Mouse (Mus musculus) spleen, adult 18-20 months (tissue): ENCODE data around the gene Reep3.
"Not testable (repeated sequence)": the region's sequence is repeated elsewhere in the genome, so short reads cannot be mapped to it uniquely, and the experiment has no call there.

ENCODE experiments used
- DNase-seq, 2 experiments: peaks; one replicate each; pipeline ENCODE4 v3.0.0; 2022; ENCODE audit warnings: mixed read lengths in 2 of 2

Reep3 gene

GRCm38 (mm10) chr10:67096621-67097436 is at the start of gene Reep3:
Gene Reep3 (minus strand): TSS chr10:67096945.
- DNase-seq = peak; percentile 76 to 81

- no peak for DNase-seq
Measured at GRCm38 (mm10) chr10:67145623-67146022, 48.9 kb upstream of the Reep3 start.

GRCm38 (mm10) chr10:67144269-67144668 is 47.5 kb upstream of the Reep3 start:
- no peak for DNase-seq

GRCm38 (mm10) chr10:67143661-67144060 is 46.9 kb upstream of the Reep3 start:
- DNase-seq = no peak

- no peak for DNase-seq
Measured at GRCm38 (mm10) chr10:67137437-67137836, 40.7 kb upstream of the Reep3 start.

GRCm38 (mm10) chr10:67134322-67134721 is 37.6 kb upstream of the Reep3 start:
- no peak for DNase-seq

- no peak for DNase-seq
Measured at GRCm38 (mm10) chr10:67131709-67132108, 35.0 kb upstream of the Reep3 start.

GRCm38 (mm10) chr10:67129531-67129930 is 32.8 kb upstream of the Reep3 start:
- DNase-seq = no peak

GRCm38 (mm10) chr10:67126859-67127758 is 30.4 kb upstream of the Reep3 start:
- peak; percentile 31 to 47 for DNase-seq

GRCm38 (mm10) chr10:67126061-67126858 is 29.5 kb upstream of the Reep3 start:
- peak in 1 of 2 experiments; percentile 24 for DNase-seq

- no peak for DNase-seq
Measured at GRCm38 (mm10) chr10:67124156-67124555, 27.4 kb upstream of the Reep3 start.

GRCm38 (mm10) chr10:67123756-67124155 is 27.0 kb upstream of the Reep3 start:
- DNase-seq = no peak

- DNase-seq = no peak
Measured at GRCm38 (mm10) chr10:67120640-67121039, 23.9 kb upstream of the Reep3 start.

- no peak for DNase-seq
Measured at GRCm38 (mm10) chr10:67120180-67120579, 23.4 kb upstream of the Reep3 start.

GRCm38 (mm10) chr10:67119291-67119690 is 22.5 kb upstream of the Reep3 start:
- DNase-seq = no peak

- DNase-seq = no peak
Measured at GRCm38 (mm10) chr10:67116251-67116650, 19.5 kb upstream of the Reep3 start.

GRCm38 (mm10) chr10:67115666-67116091 is 18.9 kb upstream of the Reep3 start:
- DNase-seq = no peak

GRCm38 (mm10) chr10:67115115-67115514 is 18.4 kb upstream of the Reep3 start:
- DNase-seq = no peak

- no peak for DNase-seq
Measured at GRCm38 (mm10) chr10:67113833-67114232, 17.1 kb upstream of the Reep3 start.

- not testable (repeated sequence) for DNase-seq
Measured at GRCm38 (mm10) chr10:67112967-67113366, 16.2 kb upstream of the Reep3 start.

GRCm38 (mm10) chr10:67111799-67112177 is 15.0 kb upstream of the Reep3 start:
- no peak for DNase-seq

- no peak for DNase-seq
Measured at GRCm38 (mm10) chr10:67111044-67111798, 14.5 kb upstream of the Reep3 start.
